Mouse (Mus musculus) ovary, postnatal 14 days (tissue): ENCODE results near the gene Fsd1.

Experiments
- DNase-seq: peaks from one replicate; pipeline ENCODE4 v3.0.0; 2022; ENCODE audit warnings: low spot score

Fsd1 gene

DNA sequence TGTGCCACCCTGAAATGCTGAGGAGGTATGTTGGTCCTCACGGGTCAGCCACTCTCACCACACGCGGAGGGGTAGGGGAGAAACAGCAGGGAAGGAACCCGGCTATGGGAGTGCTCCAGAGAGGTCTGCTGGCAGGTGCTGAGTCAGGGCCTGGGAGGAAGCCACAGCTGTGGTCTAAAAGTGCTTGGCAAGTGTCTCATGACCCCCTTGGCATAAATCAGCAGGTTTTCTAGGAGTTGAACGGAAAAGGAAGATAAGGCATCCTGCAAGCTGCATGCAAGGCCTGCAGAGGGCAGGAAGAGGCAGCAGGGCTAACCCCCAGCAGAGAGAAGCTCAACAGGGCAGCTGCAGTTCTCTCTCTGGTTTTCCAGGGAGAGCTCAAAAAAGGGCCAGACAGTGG, 44.6 kb downstream of the Fsd1 start:
- no peak for DNase-seq

DNA sequence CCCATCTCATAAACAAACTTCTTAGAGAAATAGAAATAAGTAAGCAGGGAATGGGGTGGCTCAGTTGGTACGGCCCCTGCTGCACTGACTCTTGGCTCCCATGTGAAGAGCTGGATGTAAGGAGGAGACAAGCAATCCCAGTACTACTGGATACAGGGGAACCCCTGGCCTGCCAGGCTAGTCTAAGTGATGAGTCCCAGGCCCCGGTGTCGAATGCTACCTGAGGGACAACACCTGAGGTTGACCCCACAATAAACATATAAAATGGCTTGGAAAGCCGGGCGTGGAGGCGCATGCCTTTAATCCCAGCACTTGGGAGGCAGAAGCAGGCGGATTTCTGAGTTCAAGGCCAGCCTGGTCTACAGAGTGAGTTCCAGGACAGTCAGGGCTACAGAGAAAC, 45.1 kb downstream of the Fsd1 start:
- no peak for DNase-seq

DNA sequence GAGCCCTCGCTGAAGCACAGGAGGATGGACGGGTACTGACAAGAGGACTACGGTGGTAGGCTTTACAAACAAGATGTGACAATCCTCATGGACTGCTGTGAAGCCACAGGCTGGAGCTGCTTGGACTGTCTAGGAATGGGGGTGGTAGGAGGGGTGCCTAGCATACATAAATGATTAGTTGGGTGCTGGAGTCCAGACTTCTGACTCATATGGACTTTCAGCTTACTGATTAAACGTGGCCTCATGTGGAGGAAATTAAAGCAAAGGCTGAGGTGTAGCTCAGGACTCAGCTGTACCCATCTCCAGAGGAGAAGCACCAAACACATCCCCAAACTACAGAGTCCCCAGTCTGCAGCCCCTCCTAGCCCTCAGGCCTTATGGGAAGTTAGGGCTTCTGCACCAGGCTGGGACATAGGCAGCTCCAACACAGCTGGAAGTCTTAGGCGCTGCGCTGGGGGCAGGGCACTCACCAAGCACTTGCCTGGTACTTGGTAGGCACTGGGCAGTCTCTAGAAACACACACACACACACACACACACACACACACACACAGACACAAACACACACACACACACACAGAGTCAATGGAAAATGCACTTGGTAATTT, 45.9 kb downstream of the Fsd1 start:
- no peak for DNase-seq

DNA sequence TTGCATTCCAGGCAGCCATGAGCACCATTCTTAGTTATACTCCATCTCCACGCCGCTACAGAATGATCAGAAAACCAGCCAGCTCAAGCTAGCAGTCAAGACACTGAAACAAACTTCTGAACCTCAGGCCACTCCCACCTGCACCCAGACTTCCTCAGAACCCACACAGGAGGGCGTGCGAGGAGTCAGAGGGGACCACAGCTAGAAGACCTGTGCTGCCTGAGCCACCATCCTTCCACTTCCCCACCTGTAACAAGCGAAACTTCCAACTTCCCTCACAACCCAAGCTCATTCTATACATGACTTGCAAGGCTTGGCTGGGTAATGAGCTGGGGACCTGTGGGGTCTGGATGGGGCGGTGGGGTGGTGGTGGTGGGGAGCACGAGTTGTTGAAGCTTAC, 46.5 kb downstream of the Fsd1 start:
- no peak for DNase-seq

DNA sequence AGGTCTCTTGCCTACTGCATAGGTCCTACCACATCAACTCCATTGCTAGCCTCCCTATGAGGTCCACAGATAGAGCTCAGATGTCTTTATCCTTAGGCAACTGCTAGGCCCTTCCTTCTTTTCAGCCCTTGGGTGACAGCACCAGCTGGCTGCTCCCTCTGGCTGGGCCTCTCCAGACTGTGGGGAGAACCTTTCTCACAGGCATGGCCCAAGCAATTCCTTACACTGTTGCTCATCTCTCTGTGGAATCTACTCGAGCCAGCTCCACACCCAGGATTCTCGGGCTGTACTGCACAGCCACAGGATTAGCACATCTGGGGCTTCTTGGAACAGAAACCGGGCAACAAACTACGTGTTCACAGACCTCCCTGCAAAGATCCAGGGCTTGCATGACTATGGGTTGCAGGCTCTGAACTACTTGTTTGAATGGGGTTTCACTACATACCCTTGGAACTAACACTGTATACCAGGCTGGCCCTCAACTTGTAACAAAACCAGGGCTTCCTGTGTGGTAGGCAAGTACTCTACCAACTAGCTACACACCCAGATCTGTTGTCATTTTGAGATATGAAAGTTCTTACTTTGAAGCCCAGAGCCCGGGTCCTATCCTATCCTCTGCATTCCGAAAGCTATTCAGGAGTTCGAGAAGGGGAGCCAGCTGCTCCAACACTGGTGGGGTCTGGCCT, 47.9 kb downstream of the Fsd1 start:
- DNase-seq: no peak

DNA sequence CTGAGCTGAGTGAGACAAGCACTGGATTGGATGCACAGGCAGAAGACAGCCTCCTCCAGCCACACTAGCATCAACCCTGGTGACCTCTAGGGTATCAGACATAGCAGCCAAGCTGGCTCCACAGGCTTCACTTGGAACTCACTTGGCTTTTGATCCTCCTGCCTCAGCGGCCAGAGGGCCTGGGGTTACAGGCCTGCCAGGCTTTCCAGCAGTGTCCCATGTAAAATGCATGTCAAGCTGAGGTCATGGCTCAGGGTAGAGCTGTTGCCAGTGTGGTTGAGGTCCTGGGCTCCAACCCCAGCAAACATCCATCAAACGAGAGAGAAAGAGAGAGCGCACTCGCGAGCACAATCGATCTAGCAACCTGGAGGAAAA, 48.4 kb downstream of the Fsd1 start:
- no peak for DNase-seq

DNA sequence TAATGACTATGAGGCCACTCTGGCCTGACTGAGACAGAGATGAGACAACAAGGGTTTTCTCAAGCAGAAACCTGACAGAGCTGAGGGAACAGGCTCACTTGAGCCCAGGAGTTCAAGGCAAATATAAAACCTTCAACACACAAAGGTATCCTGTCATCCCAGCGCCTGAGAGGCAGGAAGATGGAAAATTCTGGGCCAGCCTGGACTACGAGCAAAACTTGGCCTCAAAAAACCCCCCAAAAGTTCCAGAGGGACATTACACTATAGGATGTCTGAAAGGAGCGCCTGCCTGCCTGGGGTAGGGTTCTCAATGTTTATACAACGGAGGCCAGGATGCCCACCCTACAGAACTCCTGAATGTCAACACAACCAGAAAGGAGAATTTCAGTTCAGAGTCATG, 48.9 kb downstream of the Fsd1 start:
- DNase-seq: no peak

DNA sequence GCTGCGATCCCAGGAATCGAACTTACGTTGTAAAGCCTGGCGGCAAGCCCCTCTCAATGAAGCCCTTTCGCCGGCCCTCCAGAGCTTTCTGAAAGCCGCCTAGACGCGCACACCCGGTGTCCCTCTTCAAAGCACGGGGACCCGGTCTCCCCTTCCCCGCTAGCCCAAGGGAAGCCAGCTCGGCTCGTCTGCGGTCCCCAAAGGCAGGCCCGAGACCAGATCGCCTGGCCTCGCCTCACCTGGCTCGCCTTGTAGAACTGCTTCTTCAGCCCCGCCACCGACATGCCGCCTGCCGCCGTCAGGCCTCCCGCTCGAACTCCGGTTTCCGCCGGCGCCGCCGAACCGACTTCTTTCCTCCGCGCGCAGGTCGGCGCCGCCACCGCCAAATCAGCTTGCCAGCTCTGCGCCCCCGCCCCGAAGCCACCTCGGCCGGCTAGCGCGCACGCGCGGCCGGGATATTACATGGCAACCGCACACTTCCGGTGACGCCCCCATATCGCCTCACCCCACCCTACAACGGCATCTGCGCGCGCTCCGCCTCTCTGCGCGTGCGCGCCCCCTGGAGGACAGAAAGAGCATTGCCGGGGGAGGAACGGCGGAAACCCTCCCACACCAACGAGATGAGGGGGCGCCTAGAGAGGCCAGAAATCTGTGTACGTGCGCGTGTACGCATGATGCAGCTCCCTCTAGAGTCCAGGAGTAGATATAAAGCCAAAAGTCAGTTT, 50.0 kb downstream of the Fsd1 start, which contains the start of gene Sh3gl1:
Gene Sh3gl1, minus strand, starts transcription at position 460 of the 725 bp plus-strand sequence.
- peak; percentile 100 for DNase-seq

DNA sequence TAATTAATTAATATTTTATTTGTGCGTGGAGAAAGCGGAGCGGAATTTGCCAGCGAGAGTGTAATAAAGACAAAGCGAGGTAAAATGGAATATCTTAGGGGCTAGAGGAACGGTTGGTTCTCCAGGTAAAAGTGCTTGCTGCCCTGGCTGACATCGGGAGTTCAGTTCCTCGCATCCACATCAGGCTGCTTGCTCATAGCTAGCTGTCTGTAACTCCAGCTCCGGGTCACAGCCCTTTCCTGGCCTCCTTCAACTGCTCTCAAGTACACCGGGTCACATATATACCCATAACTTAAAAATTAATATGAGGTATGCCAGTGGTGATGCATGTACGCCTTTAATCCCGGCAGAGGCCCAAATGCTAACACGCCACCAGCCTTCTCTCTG, 50.6 kb downstream of the Fsd1 start:
- no peak for DNase-seq

DNA sequence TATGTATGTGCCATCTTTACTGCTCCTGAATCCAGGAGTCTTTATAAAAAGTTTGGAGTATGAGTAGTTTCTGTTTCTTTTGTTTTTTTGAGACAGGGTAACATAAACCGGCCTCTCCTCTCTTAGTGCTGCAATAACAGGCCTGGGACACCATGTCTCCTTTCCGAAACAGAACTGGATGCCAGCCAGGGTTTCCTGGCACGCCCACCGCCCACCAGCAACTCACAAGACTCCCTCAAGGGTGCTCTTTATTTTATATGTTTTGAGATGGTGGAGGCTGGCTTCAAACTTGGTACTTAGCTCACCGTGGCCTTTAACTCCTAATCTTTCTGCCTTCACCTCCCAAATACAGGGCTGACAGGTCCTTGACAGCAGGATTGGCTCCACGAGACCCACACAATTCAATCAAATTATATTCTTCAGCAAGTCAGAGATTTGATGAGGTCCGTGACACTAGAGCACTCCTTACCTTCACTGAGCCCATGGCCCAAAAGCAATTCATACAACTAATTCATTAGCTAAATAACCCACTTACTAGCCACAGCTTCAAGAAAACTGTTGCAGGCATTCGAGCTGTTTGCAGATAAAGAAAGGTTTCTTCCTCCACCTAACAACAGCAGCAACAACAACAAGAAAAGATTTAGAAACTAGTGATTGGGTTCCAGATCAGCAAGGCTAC, 52.4 kb downstream of the Fsd1 start:
- no peak for DNase-seq

DNA sequence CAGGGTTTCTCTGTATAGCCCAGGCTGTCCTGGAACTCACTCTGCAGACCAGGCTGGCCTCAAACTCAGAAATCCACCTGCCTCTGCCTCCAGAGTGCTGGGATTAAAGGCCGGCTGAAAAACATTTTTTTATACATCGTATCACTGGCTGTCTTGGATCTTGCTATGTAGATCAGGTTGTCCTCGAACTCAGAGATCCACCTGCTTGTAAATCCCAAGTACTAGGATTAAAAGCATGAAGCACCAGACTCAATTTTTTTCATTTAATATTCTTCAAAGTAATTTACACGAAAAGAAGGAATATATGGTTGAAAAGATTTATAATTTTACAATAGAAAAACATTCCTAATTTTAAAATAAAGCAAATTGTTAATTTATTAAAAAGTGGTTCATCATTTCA, 53.0 kb downstream of the Fsd1 start:
- DNase-seq: no peak

DNA sequence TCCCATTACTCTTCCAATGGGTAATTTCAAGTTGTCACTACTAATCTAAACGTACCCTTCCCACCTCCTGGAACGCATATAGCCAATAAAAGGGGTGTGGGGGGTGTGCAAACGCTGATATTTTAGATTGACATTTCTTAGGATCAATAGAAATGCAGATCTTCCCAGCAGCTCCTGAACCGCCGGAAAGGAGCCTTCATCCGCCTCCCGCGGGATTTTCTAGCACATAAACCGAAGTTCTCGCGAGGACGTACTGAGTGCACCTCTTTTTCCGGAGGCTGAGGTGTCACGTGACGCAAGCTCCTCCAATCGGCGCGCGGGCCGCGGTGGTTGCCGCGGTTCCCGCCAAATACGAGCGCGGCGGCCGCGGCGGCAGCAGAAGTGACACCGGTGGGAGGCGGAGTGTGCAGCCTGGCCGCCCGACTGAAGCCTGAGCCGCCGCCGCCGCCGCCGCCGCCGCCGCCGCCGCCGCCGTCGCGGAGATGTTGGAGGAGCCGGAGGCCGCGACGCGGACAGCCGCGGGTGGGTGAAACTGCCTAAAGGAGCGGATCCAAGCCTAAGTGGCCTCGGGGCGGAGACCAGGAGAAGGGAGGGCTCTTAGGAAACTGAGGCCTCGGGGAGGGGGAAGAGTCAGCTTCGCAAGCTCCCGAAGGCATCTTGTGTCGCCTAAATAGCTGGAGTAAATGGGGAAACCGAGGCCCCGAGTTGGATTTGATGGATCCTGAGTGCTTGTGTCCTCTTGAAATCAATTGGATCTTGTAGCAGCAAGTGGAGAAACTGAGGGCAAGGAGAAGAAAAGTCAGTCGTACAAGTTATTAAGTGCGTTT, 53.9 kb downstream of the Fsd1 start, which contains the start of gene Chaf1a:
Gene Chaf1a, plus strand, starts transcription at position 410 of the 827 bp plus-strand sequence.
- DNase-seq: peak; percentile 90

DNA sequence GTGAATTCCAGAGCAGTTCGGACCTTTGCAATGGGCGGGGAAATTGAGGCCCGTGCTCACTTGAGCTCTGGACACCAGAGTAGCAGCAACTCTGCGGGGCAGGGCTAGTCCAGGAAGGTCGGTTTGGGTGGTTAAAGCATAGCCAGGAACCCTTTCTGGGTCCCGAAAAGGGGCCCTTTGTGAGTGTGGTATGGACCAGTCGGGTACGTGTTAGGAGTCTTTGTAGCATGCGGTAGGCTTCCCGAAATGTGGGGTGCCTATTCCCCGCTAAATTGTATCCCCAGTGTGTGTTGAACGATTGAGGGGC, 54.5 kb downstream of the Fsd1 start:
- no peak for DNase-seq
